Mouse (Mus musculus): ENCODE measurements around the gene Gm20388.
A peak's percentile ranks its signal among the peaks of the same experiment; 100 is the strongest.

DNA sequence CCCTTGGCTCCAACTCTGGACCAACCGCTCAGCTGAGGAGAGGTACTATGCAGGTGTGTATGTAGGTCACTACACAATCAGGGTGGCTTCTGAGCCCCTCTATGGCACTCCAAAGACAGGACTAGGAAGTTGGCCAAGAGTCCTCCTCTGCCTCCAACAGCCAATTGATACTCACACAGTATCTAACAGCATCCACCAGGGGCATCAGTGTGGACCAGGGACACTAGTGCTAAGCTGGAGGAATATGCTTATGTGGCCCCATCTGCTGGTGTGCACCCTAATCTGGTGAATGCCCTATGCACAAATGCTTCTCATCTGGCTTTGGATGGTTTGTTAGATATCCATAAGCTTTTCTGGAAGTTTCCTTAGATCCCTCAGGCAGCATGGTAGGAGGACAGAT lies 2232.6 kb downstream of the Gm20388 start:
- peak; percentile 64 for TF ChIP-seq CTCF (IDR thresholded peaks at IDR 0.05; ENCODE audit: low read depth)
- TF ChIP-seq EP300 (optimal IDR thresholded peaks at IDR 0.05) = no peak
